Mouse (Mus musculus) left cerebral cortex, postnatal 14 days (tissue): ENCODE results near the gene Parp6. TPM values are rescaled to one million over a fixed set of nuclear protein-coding genes. Genes with fewer than 3 reads are reported as not detected.

Experiments
- DNase-seq, 2 experiments: peaks; one replicate each; pipeline ENCODE4 v3.0.0; 2021 to 2022; ENCODE audit warnings: low spot score in 2 of 2, mixed read lengths in 1 of 2
- intact Hi-C: fragments of 180-260 bp; cut with DNase I; formaldehyde crosslinking; loops from one replicate; pipeline ENCODE4 v1.15.1; 2025
- long read RNA-seq, 2 experiments: library from polyadenylated mRNA; stranded (forward); transcript quantifications; one replicate each; pipeline ENCODE4 v2.0.0; 2021
- total RNA-seq, 2 experiments: library from RNA; stranded (reverse); gene quantifications; 2 replicates each; pipeline ENCODE4 v1.2.3; 2021

The Parp6 gene
- 100 to 1,000 TPM; 184 to 209 TPM for total RNA-seq
- long read RNA-seq, experiment 1, transcript Parp6-202 (24 exons, 2,631 nt), result minor isoform, 42 of 378 reads
- long read RNA-seq, experiment 1, transcript Parp6-201 (24 exons, 2,709 nt), result major isoform, 117 of 378 reads
- long read RNA-seq, experiment 1, partial matches to known transcripts, result 107 of 378 reads
- long read RNA-seq, experiment 1, other reads (novel, unspliced or antisense), result 112 of 378 reads
- long read RNA-seq, experiment 2, transcript Parp6-202 (24 exons, 2,631 nt), result minor isoform, 59 of 343 reads
- long read RNA-seq, experiment 2, transcript Parp6-201 (24 exons, 2,709 nt), result major isoform, 126 of 343 reads
- long read RNA-seq, experiment 2, partial matches to known transcripts, result 35 of 343 reads
- long read RNA-seq, experiment 2, other reads (novel, unspliced or antisense), result 123 of 343 reads

DNA sequence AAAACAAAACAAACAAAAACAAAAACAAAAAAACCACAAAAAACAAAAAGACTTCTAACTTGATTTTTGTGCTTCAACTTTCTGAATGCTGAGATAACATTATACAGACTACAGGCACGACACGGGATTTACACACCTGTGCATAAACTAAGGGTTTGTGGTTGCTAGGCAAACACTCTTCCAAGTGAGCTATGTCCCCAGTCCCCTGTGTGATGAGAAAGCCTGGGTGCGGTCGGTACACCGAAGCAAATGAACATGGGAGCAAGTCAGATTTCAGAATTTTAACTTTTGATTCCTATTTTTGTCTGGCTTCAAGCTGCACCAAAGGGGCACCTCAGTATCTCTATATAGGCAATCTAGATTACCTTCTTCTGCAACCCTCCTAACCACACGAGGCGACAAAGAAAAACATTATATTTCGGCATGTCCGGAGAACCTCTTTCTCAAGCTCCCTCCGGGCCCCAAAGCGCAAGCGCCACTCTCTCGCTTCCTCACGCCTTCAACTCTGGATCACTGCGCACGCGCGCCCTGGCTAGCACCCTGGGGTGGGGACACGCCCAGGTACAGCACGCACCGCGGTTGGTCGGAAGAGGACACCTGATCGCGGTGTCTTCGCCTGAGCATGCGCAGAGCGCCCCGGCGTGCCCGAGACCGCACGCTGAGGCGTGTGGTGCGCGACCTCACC, at the start of gene Parp6:
Gene Parp6 (plus strand): TSS at position 663 of the 685 bp plus-strand sequence.
- DNase-seq, result peak; percentile 99 to 100
- intact Hi-C loops, result loop anchor here (2.0 kb wide), 1 partner anchor 40 kb away; the partner anchor contains the start of gene Pkm

DNA sequence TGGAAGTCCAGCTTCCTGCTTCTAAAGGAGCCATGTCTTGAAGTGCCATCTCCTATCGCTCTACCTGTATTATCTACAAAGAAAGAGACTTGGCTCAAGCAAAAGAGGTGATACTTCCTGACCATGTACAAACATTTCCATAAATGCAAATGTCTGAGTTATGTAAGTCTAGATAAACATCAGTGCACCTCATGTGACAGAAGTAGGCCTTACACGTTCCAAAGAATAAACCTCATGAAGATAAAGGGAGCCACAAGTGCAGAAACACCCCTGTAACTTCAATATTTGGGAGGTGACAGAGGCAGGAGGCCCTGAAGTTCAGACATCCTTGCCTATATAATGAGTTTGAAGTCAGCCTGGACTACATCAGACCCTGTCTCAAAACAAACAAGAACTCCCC, 45.2 kb upstream of the Parp6 start:
- intact Hi-C loops, result no loop called here
- no peak for DNase-seq

DNA sequence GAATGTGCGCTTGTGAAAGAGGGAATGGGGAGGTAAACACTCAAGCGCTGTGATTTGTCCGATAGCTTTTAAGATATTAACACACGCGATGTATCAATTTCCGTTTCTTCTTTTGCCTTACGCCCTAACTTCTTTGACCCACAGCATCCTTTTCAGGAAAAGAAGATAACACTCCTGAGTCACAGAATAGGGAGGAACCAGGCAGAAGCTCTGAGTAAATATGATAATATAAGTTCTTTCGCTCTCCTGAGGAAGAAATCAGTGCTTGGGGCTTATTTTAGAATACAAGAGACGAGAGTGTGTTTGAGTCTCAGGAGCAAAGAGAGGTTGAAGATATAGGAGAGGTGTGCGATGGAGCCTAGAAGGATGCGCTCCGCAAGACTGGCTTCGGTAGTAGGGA, 39.7 kb upstream of the Parp6 start:
- no peak for DNase-seq
- intact Hi-C loops, result no loop called here

DNA sequence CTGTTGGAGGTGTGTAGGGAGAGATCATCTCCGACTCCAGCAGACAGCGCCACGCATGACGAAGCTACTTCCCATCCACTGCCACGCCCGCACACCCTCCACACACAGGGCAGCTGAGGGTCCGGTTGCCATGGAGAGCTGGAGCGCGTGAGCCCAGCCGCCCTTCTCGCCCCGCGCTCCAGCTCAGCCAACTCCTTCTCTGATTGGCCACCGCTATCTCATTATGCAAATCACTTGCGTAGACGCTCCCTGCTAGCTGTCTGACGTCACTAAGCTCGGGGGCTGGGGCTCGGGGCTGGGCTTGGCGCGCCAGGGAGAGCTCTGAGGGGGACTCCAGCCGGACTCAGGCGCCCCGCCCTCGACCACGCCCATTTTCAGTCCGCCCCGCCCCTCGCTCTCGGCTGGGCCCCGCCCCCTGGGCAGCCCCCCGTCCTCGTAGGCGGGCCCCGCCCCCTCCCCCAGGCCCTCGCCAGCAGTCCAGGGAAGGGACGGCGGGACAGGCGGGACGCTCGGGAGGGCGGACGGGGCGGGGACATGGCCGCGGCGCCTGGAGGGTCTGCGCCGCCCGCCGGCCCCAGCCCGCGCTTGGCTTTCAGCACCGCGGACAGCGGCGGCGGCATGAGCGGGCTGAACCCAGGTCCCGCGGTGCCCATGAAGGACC, 39.1 kb upstream of the Parp6 start, which contains the start of gene Celf6:
Gene Celf6 (plus strand): TSS at position 74 of the 661 bp plus-strand sequence.
- DNase-seq, result peak; percentile 92 to 95
- intact Hi-C loops, result no loop called here

DNA sequence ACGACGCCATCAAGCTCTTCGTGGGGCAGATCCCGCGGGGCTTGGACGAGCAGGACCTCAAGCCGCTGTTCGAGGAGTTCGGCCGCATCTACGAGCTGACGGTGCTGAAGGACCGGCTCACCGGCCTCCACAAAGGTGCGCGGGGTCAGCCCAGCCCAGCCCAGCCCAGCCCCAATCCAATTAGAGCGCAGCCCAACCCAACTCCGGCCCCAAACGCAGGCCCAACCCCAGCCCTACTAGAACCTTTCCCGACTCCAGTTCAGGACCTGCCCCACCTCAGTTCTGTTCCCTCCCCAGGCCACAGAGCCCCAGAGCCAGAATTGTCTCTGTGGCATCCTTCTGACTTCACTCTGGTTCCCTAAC, 38.6 kb upstream of the Parp6 start:
- intact Hi-C loops, result no loop called here
- no peak for DNase-seq

DNA sequence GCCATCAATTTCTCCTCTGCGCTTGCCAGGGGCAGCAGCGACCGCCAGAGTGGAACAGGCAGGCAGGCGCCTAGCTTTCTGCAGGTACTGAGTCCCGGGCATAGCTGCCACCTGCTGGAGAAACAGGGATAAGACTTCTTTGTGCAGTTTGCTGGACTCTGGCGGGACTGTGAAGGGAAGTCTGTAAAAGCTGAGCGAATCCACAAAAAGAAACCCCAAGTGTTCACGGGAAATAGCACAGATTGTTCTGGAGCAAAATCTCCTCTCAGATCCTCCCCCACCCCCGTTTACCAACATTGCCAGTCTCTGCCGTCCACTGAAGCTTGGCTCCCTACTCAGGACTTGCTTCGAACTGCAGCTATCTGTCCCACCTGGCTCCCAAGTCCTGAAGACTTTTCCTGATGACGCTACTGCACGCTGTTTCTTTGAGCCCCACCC, 32.2 kb upstream of the Parp6 start:
- peak; percentile 89 to 93 for DNase-seq
- intact Hi-C loops, result no loop called here

DNA sequence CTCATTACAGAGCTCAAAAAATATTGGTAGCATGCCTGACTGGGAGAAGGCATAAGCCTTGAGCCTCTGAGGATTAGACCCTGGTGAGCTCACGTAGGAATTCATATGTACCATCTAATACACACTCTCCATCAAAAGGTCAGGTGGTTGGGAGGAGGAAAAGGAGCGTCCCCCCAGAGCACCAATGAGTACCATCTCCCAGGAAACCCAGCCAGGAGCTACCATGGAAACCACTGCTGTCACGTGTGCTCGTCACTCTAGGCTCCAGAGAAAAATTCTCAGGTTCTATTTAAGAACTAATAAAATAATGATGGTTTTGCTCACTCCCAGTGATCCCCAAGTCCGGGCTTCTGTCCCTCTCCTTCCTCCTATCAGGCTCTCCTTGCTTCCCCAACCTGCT, 28.8 kb upstream of the Parp6 start:
- intact Hi-C loops, result no loop called here
- DNase-seq, result peak; percentile 52 to 75

DNA sequence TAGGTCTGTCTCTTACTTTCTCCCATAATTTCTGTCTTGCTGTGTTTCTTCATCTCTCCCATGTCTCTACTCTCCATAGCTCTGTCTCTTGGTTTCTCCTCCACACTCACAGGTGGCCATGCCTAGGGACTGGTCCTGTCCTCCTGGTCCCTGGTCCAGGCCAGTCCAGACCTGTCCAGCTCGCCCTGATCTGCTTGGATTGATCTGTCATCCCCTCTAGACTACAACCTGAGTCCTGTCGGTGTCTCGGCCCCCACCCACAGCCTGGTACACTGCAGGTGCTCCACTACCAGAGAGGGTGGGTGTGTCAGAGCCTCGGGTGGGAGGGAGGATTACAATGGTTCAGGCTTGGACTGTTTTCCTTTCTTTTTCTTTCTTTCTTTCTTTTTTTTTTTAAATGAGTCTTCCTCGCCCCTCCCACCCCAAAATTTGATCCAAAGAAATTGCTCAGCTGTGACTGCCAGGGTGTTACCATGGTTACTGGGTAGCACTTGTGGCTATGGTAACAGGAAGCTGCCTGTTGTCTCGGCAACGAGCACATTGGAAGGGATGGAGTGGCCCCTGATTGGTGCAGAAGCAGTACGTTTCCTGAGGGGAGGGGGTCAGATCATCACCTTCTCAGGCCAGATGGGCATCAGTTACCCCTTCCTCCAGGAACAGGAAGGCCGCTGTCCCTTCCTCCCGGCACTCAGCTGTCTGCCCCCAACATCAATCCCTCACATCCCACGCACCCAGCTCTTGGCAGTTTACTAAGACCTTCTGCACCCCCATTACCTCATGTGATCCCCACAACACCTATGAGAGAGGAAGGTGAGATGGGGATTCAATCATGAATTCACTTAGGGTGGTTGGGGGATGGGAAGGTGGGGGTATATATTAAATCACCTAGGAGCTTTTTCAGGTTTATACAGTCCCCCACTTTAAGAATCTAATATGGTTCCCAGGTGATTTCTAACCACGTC, 28.1 kb upstream of the Parp6 start:
- intact Hi-C loops, result no loop called here
- peak; percentile 85 to 93 for DNase-seq

DNA sequence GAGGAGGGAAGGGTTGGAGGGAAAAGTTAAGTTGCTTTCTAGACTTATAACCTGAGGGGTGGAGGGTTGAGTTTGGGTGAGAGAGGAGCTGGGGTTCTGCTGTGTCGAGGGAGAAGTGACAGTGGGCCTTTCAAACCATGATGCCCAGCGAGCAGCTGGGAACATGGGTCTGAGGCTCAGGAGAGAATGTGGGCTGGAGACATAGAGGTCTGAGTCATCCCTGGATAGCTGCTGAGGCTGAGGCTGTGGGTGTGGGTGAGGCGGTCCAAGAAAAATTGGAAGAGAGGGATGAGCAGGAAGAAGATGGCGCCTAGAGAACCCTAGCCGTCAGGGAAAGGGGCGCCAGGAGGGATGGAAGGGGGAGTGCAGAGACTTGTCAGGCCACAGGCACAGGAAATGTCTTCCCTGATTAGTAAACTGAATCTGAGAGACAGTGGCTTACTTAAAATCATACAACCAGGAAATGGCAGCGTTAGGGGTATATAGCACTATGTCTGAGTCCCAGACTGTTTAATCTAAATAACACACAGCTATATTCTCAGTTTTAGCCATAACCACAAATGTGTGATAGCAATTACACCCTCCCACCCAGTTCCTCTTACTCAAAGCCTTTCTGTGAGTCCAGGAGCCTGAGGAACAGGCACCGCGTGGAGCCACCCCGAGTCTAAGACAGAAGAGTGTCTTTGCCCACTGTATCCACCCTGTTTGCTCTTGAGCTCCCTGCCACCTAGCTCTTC, 27.2 kb upstream of the Parp6 start:
- intact Hi-C loops, result no loop called here
- peak; percentile 46 to 58 for DNase-seq

DNA sequence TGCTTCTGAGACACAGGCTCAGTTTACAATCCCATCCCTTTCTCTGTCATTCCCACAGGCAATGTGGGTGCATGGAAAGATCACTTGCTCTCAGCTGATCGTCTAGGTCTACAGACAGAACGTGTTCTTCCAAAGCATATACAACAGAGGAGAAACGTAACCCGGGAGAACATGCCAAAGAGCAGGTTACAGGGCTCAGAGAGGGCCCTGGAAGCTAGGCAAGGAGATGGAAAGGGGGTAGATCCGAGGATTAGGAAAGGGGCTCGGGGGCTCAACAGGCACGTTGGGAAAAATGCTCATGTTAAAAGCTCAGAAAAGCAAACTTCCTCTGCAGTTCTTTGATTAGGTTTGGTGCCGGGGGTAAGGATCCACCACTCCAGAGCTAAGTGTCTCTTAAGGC, 15.4 kb upstream of the Parp6 start:
- no peak for DNase-seq
- intact Hi-C loops, result no loop called here

DNA sequence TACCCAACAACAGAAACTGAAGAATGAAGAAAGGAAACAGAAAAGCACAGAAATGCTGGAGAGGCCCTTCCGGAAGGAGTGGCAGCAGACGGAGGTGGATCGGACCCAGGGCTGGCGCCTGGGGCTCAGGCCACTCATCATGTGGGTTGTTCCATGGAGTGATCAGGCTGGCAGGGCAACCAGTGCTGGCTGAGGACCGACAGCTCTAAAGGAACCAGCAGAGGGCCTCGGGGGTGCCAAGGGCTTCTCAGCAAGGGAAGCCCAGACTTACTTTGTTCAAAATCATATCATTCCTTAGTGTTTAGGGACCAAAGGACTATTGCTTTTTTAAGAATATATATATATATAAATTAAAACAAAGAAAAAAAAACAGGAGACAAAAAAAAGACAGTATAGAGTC, 11.1 kb upstream of the Parp6 start:
- no peak for DNase-seq
- intact Hi-C loops, result no loop called here

DNA sequence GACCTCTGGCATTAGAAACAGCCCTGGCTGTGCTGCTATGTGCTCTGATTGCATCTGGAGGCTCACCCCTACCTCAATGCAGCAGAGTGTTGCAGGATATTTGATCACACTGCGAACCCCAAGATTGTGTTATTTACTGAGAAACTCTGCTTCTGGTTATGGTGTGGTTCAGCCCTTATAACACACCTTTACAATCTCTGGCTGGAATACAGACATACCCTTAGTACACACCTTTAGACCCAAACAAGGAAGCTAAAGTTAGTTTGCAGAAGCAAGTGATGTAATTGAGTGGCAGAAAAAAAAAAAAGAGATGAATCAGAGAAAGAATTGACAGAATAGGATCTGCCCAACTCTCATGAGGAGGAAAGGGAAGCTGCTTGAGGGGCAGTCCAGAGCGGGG, 6.1 kb upstream of the Parp6 start:
- intact Hi-C loops, result no loop called here
- DNase-seq, result no peak

DNA sequence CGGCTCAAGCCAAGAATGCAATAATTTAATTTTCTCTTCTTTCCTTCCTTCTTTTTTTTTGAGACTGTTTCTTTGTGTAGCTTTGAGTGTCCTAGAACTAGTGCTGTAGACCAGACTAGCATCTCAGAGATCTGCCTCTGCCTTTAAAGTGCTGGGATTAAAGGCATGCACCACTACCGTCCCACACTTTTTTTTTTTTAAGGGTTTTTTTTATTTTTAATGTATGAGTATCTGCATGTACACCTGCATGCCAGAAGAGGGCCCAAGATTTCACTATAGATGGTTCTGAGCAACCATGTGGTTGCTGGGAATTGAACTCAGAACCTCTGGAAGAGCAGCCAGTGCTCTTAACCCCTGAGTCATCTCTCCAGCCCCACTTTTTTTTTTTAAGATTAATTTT, 1.3 kb upstream of the Parp6 start:
- no peak for DNase-seq
- intact Hi-C loops, result loop anchor here (2.0 kb wide), 1 partner anchor 41 kb away; the partner anchor contains the start of gene Pkm

DNA sequence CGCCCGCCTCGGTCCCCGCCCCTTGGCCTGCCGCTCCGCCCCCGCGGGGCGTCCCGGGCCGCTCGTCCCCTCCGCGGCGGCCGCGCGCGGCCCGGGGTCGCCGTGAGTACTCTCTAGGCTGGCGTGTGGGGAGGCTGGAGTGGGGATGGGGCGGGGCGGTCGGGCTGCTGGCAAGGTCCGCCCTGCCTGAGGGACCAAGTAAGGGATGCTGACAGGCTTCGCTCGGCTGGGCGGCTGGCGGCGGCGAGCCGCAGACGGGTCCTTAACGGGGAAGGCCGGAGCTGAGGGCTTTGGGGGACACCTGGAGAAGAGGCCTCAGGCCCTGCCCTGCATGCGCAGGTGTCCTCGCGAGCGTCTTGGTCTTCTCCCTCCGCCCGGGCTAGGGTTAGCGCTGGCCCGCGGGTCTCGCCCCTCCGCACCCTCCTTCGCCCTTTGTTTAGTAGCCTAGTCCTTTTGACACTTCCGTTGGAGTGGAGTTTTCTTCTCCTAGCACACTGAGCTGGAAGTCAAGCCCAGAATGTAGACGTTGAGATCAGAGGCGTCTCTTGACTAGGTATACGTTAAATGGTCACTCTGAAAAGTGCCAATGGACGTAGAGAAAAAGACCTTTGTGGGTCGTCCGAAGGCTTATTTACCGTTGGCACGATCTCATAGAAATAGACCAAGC, 356 bp downstream of the Parp6 start:
- intact Hi-C loops, result loop anchor here (2.0 kb wide), 1 partner anchor 39 kb away; the partner anchor contains the start of gene Pkm
- DNase-seq, result no peak

DNA sequence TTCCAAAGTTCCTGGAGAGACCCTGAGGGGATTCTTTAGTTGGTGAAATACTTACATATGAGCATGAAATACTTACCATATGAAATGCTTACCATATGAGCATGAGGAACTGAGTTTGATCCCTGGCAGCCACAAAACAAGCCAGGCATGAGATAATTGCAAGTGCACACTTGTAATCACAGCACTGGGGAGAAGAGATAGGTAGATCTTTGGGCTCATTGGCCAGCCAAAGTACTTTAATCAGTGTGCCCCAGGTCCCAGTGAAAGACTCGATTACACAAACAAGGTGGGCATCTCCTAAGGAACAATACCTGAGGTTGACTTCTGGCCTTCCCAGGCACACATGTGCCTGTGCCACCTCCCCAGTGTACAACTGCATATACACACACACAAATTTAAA, 21.3 kb downstream of the Parp6 start:
- DNase-seq, result no peak
- intact Hi-C loops, result no loop called here

DNA sequence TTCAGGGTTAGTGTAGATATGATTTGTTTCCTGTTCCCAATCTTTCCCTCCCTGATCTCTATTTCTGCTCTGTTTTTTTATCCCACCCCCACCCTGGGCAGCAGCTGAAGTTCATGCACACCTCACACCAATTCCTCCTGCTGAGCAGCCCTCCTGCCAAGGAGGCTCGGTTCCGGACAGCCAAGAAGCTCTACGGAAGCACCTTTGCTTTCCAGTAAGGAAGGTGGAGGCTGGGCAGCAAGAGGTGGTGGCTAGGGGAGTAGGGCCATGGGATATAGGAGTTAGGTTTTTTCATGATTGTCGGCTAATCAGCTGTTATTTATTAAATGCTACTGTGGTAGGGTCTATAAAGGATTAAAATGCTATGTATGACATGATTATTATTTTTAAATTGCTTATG, 22.9 kb downstream of the Parp6 start:
- intact Hi-C loops, result loop anchor here (10.0 kb wide), 1 partner anchor 225 kb away; no protein-coding TSS in a partner anchor

DNA sequence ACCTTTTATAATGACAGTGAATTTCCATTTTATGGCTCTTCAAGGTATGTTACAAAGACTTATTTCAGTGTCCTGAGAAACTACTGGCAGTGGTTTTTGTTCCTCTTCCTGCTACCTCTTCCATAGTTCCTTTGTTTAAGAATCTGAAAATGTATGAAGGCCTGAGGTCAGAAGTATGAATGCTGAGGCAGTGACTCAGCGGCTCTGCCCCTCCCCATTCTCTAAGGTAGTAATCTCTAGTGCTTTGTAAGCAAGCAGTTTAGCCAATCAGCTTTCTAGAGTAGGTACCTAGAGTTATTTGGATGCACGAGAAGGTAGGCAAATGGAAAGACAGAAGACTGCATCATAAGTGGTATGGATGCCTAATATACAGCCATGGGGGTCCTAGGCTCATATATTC, 24.2 kb downstream of the Parp6 start:
- intact Hi-C loops, result loop anchor here (10.0 kb wide), 1 partner anchor 223 kb away; no protein-coding TSS in a partner anchor

More for the DNA sequence above, 22.9 kb downstream of the Parp6 start:
- DNase-seq, result no peak

DNA sequence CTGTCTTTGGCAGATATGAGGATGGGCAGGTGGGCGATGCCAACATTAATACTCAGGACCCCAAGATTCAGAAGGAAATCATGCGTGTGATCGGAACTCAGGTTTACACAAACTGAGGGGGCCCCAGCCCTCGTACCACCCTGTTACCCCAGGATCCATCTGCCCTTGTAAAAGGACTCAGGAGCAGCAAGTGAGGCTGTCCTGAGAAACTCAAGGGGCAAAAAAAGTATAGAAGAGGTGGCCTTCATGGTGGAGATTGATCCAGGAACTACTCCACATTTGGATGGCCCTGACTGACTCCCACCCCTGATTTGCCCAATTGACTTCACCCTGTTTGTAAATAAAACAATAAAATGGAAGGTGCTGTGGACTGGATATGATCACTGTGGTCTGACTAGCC, 32.8 kb downstream of the Parp6 start:
- no peak for DNase-seq
- intact Hi-C loops, result loop anchor here (10.0 kb wide), 1 partner anchor 215 kb away; no protein-coding TSS in a partner anchor

More for the DNA sequence above, 24.2 kb downstream of the Parp6 start:
- no peak for DNase-seq
